Mouse (Mus musculus): ENCODE measurements at regions not wholly inside any gene's neighbourhood (a gene's known extent, or its start where the extent isn't known, plus 50 kb on each side); places are given as distances from the start of the nearest gene placed in this dataset.

DNA sequence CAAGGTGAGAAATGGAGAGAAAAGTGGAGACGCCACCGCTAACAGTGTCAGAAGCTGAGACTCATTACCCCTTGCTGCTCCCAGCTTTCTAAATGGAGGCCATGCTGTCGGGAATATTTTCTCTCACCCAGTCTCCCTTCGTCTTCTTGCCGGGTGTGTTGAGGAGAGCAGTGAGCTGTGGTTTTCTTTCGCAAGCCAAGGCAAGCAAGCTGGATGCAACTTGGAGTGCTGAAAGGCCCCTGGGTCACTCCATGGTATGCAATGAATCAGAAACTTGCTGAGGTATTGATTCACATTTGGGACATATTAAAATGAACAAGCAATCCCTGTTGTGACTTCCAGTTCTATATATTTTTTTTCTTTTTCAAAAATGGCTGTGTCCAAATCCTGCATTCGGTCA is 308.8 kb upstream of the Sox9 start:
- ATAC-seq (ENCODE audit: low FRiP score) (no peak), DNase-seq (ENCODE audit: low spot score) (no peak)
- Histone ChIP-seq H3K9ac (ENCODE audit: low read depth, low read length) (no peak overlapping the region), H3K27ac (ENCODE audit: low read depth, low read length) (no peak overlapping the region), H3K9me3 (ENCODE audit: control insufficient read depth, low read length) (no peaks in the 10 kb centered on the region), H3K4me2 (replicated peaks; ENCODE audit: low read depth, low read length) (no peak overlapping the region), H3K4me1 (replicated peaks; ENCODE audit: control insufficient read depth, insufficient read depth, low read length) (no peaks in the 10 kb centered on the region), H3K27me3 (ENCODE audit: control insufficient read depth, insufficient read depth, low read length) (no peaks in the 10 kb centered on the region), H3K36me3 (ENCODE audit: control insufficient read depth, insufficient read depth, low read length) (no peaks in the 10 kb centered on the region), H3K4me3 (ENCODE audit: low read depth, low read length) (no peak overlapping the region)
- WGBS = 87% methylated on average over 7 of the region's 7 CpGs

DNA sequence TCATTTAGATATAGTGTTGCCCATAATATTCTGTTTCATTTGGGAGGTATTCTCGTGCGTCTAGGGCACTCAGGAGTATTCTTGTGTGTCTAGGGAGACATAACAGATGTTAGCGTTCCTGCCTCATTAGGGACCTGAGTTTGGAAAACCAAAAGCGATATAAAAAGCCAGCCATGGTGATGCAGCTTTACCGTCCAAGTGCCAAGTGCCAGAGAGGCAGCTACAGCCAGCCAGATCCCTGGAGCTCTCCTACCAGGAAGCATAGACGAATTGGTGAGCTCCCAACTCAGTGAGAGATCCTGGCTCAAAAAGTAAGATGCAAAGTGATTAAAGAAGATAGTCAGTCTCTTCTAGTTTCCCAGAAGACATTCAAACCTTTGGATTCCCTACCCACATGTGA is 308.3 kb upstream of the Sox9 start:
- H3K9ac ChIP-seq (ENCODE audit: low read depth, low read length) = no peak overlapping the region
- H3K4me1 ChIP-seq (replicated peaks; ENCODE audit: control insufficient read depth, insufficient read depth, low read length) = no peaks in the 10 kb centered on the region
- no peak overlapping the region for H3K27ac ChIP-seq (ENCODE audit: low read depth, low read length)
- no peaks in the 10 kb centered on the region for H3K36me3 ChIP-seq (ENCODE audit: control insufficient read depth, insufficient read depth, low read length)
- ATAC-seq (ENCODE audit: low FRiP score) = no peak
- WGBS = 81% methylated on average over 6 of the region's 6 CpGs
- H3K27me3 ChIP-seq (ENCODE audit: control insufficient read depth, insufficient read depth, low read length) = no peaks in the 10 kb centered on the region
- no peaks in the 10 kb centered on the region for H3K9me3 ChIP-seq (ENCODE audit: control insufficient read depth, low read length)
- H3K4me2 ChIP-seq (replicated peaks; ENCODE audit: low read depth, low read length) = no peak overlapping the region
- no peak overlapping the region for H3K4me3 ChIP-seq (ENCODE audit: low read depth, low read length)
- DNase-seq (ENCODE audit: low spot score) = no peak

DNA sequence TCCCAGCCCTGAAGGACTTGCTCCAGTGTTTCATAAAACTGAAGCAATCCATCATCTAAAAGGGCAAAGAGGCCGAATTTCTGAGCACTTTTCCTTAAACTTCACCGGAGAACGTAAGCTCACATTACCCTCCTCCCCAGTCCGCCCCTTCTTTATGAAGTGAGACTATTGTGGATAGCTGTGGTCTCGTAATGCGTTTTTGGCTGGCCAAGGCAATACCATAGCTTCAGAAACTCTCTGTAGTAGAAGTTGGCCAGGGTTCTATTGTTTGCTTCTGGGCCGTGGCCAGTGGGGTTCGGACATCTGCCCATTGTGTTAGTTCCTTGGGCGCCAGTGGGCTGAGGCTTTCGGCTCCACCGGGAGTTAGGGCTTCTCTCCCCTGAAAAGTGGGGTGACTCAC is 301.7 kb upstream of the Sox9 start:
- Histone ChIP-seq H3K36me3 (ENCODE audit: control insufficient read depth, insufficient read depth, low read length) (no peaks in the 10 kb centered on the region), H3K9me3 (ENCODE audit: control insufficient read depth, low read length) (no peaks in the 10 kb centered on the region), H3K27me3 (ENCODE audit: control insufficient read depth, insufficient read depth, low read length) (no peaks in the 10 kb centered on the region), H3K4me3 (ENCODE audit: low read depth, low read length) (no peak overlapping the region), H3K27ac (ENCODE audit: low read depth, low read length) (no peak overlapping the region), H3K4me1 (replicated peaks; ENCODE audit: control insufficient read depth, insufficient read depth, low read length) (no peaks in the 10 kb centered on the region), H3K9ac (ENCODE audit: low read depth, low read length) (no peak overlapping the region), H3K4me2 (replicated peaks; ENCODE audit: low read depth, low read length) (no peak overlapping the region)
- 68% methylated on average over 11 of the region's 11 CpGs for WGBS
- ATAC-seq (ENCODE audit: low FRiP score) = no peak
- DNase-seq (ENCODE audit: low spot score) = peak; percentile 6

DNA sequence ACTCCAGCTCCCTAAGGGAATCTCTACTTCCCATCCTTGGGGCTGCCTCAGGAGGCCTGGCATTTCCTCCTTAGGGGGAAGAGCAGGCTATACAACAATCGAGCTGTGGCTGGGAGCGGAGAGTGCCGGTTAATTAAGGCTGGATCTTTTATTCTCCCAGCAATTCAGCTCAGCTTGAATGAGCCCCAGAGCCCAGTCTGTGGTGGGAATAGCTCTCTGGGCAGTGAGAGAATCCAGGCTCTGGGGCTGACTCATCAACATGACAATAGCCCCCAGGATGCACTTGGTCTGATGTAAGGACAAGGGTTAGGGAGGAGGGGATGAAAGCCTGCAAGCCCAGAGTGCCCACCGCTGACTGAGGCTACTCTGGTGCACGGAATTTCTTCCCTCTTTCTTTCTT is 280.2 kb upstream of the Sox9 start:
- ATAC-seq (ENCODE audit: low FRiP score) (peak; percentile 99), DNase-seq (ENCODE audit: low spot score) (peak; percentile 79)
- Histone ChIP-seq H3K4me3 (ENCODE audit: low read depth, low read length) (no peak overlapping the region), H3K4me2 (replicated peaks; ENCODE audit: low read depth, low read length) (no peak overlapping the region), H3K27me3 (ENCODE audit: control insufficient read depth, insufficient read depth, low read length) (no peaks in the 10 kb centered on the region), H3K4me1 (replicated peaks; ENCODE audit: control insufficient read depth, insufficient read depth, low read length) (no peaks in the 10 kb centered on the region; the same call in 1 of the 2 replicates), H3K36me3 (ENCODE audit: control insufficient read depth, insufficient read depth, low read length) (no peaks in the 10 kb centered on the region), H3K9ac (ENCODE audit: low read depth, low read length) (no peak overlapping the region), H3K27ac (ENCODE audit: low read depth, low read length) (peak overlapping the region; percentile 54; the same call in 1 of the 2 replicates), H3K9me3 (ENCODE audit: control insufficient read depth, low read length) (no peaks in the 10 kb centered on the region)
- 6% methylated on average over 5 of the region's 5 CpGs for WGBS

DNA sequence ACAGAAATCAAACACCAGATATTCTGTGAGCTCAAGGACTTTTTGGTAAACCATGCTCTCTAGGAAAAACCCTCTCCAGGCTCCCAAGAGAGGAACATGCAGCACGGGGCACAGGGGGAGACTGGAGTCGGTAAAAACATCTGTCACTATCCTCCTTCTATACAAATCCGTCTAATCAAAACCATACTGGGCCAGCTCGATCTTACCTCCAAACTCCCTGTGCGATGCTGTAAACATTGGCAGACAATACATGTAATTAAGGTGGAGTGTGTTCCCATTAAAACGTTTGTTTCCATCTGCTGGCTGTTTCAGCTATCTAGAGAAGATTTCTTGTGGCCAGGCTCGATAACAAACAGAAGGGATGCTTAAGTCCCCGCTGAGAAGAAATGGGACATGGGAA is 262.9 kb upstream of the Sox9 start:
- Histone ChIP-seq H3K9me3 (ENCODE audit: control insufficient read depth, low read length) (no peaks in the 10 kb centered on the region), H3K4me3 (ENCODE audit: low read depth, low read length) (no peak overlapping the region), H3K27me3 (ENCODE audit: control insufficient read depth, insufficient read depth, low read length) (no peaks in the 10 kb centered on the region), H3K36me3 (ENCODE audit: control insufficient read depth, insufficient read depth, low read length) (no peaks in the 10 kb centered on the region), H3K4me1 (replicated peaks; ENCODE audit: control insufficient read depth, insufficient read depth, low read length) (no peaks in the 10 kb centered on the region), H3K4me2 (replicated peaks; ENCODE audit: low read depth, low read length) (no peak overlapping the region), H3K9ac (ENCODE audit: low read depth, low read length) (no peak overlapping the region), H3K27ac (ENCODE audit: low read depth, low read length) (no peak overlapping the region)
- ATAC-seq (ENCODE audit: low FRiP score) (no peak), DNase-seq (ENCODE audit: low spot score) (no peak)
- WGBS = 74% methylated on average over 8 of the region's 8 CpGs

DNA sequence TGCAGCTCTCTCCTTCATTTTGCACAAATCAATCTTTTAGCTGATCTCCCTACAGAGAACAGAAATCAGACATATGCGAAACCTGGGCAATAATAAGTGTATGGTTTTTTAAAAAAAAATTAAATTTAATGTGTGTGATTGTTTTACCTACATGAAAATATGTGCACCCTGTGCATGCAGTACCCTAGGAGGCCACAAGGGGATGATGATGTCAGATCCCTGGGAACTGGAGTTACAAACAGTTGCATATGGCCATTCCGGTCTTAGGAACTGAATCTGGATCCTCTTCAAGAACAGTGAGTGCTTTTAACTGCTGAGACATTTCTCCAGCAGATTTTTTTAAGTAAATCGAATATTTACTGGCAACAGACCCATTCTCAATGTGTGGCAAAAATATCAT is 257.0 kb upstream of the Sox9 start:
- Histone ChIP-seq H3K27me3 (ENCODE audit: control insufficient read depth, insufficient read depth, low read length) (no peaks in the 10 kb centered on the region), H3K4me2 (replicated peaks; ENCODE audit: low read depth, low read length) (no peak overlapping the region), H3K4me1 (replicated peaks; ENCODE audit: control insufficient read depth, insufficient read depth, low read length) (no peaks in the 10 kb centered on the region), H3K4me3 (ENCODE audit: low read depth, low read length) (no peak overlapping the region), H3K36me3 (ENCODE audit: control insufficient read depth, insufficient read depth, low read length) (no peaks in the 10 kb centered on the region), H3K9me3 (ENCODE audit: control insufficient read depth, low read length) (no peaks in the 10 kb centered on the region), H3K27ac (ENCODE audit: low read depth, low read length) (no peak overlapping the region), H3K9ac (ENCODE audit: low read depth, low read length) (no peak overlapping the region)
- ATAC-seq (ENCODE audit: low FRiP score) (no peak), DNase-seq (ENCODE audit: low spot score) (no peak)
- 95% methylated on average over 3 of the region's 3 CpGs for WGBS

DNA sequence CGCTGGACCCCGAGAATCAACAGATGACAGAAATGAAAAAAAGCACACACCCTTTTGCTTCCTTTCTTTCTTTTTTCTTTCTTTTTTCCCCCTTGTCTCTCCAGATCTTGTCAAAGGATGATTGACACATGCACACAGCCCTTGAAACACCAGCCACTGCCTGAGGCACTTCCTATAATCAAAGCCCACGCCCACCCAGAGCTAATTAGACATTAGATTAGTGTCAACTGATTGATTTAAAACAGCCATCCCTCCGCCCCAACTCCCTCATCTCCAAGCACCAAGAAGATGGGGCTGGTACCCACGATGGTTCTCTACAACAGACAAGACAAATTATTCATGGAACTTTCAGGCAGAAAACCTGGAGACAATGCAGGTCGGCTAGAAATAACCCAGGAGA is 239.5 kb upstream of the Sox9 start:
- Histone ChIP-seq H3K4me2 (replicated peaks; ENCODE audit: low read depth, low read length) (no peak overlapping the region), H3K4me1 (replicated peaks; ENCODE audit: control insufficient read depth, insufficient read depth, low read length) (no peaks in the 10 kb centered on the region), H3K9ac (ENCODE audit: low read depth, low read length) (no peak overlapping the region), H3K27ac (ENCODE audit: low read depth, low read length) (no peak overlapping the region), H3K27me3 (ENCODE audit: control insufficient read depth, insufficient read depth, low read length) (no peaks in the 10 kb centered on the region; the same call in 1 of the 2 replicates), H3K4me3 (ENCODE audit: low read depth, low read length) (no peak overlapping the region), H3K36me3 (ENCODE audit: control insufficient read depth, insufficient read depth, low read length) (no peaks in the 10 kb centered on the region), H3K9me3 (ENCODE audit: control insufficient read depth, low read length) (no peaks in the 10 kb centered on the region)
- 34% methylated on average over 6 of the region's 6 CpGs for WGBS
- DNase-seq (ENCODE audit: low spot score) (peak; percentile 28), ATAC-seq (ENCODE audit: low FRiP score) (peak; percentile 38; the same call in 1 of the 2 replicates)

DNA sequence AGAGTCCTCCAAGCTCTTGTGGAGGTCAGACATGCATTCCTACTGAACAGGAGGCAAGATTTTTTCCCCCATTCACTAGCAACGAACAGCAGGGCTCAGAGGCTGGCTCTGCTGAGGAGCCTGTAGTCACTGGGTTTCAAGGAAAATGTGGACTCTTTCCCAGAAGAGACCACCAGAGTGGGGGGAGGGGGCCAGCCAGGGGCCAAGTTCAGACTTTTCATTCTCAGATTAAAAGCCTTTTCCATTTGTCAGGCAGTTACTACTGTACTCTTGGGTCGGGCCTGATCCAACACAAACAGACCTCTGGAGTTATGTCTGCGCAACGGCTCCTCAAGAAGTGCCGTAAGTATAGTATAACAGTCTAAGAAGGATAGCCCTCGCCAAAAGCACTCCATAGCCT is 238.6 kb upstream of the Sox9 start:
- 78% methylated on average over 6 of the region's 6 CpGs for WGBS
- H3K4me1 ChIP-seq (replicated peaks; ENCODE audit: control insufficient read depth, insufficient read depth, low read length) = no peaks in the 10 kb centered on the region
- no peak for ATAC-seq (ENCODE audit: low FRiP score)

DNA sequence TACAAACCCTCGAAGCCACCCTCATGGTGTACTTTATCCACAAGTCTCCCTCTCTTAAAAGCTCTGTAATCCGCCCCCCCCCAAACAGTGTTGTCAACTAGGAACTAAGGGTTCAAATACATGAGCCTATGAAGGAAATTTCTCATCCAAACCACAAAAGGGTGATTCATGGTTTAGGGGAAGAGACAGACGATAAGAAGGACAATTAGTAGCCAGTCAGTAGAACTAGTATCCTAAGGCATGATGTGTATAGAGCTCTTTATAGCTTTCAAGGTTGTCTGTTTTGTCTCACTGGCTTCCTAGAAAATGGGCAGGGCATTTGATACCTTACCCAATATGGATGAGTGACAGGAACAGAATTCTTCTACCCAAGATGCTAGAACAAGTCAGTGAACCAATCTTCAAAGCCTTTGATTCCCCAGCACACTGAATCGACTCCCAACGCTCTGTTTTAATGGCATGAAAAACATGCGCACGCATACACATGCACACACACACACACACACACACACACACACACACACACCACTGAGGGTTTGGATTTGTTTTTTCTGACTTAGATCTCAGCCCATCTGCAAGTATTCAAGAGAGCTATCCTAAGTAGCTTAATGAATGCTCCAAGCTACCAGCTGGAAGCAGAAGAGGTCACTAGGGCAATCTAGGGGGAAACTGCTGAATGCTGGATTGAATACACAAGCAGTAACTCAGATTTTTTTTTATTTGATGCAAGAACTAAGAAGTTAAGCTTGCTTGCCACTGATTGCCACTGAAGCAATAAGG is 236.6 kb upstream of the Sox9 start:
- H3K27ac ChIP-seq (ENCODE audit: low read depth, low read length) = no peak overlapping the region
- no peak overlapping the region for H3K4me3 ChIP-seq (ENCODE audit: low read depth, low read length)
- no peak overlapping the region for H3K9ac ChIP-seq (ENCODE audit: low read depth, low read length)
- H3K9me3 ChIP-seq (ENCODE audit: control insufficient read depth, low read length) = no peaks in the 10 kb centered on the region
- no peaks in the 10 kb centered on the region for H3K36me3 ChIP-seq (ENCODE audit: control insufficient read depth, insufficient read depth, low read length)
- 66% methylated on average over 7 of the region's 7 CpGs for WGBS
- H3K4me2 ChIP-seq (replicated peaks; ENCODE audit: low read depth, low read length) = no peak overlapping the region
- H3K27me3 ChIP-seq (ENCODE audit: control insufficient read depth, insufficient read depth, low read length) = no peaks in the 10 kb centered on the region
- peak; percentile 21 for DNase-seq (ENCODE audit: low spot score)
- no peaks in the 10 kb centered on the region for H3K4me1 ChIP-seq (replicated peaks; ENCODE audit: control insufficient read depth, insufficient read depth, low read length)
- ATAC-seq (ENCODE audit: low FRiP score) = no peak

More for the DNA sequence above, 238.6 kb upstream of the Sox9 start:
- H3K36me3 ChIP-seq (ENCODE audit: control insufficient read depth, insufficient read depth, low read length) = no peaks in the 10 kb centered on the region
- H3K9me3 ChIP-seq (ENCODE audit: control insufficient read depth, low read length) = no peaks in the 10 kb centered on the region
- H3K4me2 ChIP-seq (replicated peaks; ENCODE audit: low read depth, low read length) = no peak overlapping the region
- H3K4me3 ChIP-seq (ENCODE audit: low read depth, low read length) = no peak overlapping the region
- no peaks in the 10 kb centered on the region; the same call in 1 of the 2 replicates for H3K27me3 ChIP-seq (ENCODE audit: control insufficient read depth, insufficient read depth, low read length)
- no peak overlapping the region for H3K27ac ChIP-seq (ENCODE audit: low read depth, low read length)
- H3K9ac ChIP-seq (ENCODE audit: low read depth, low read length) = no peak overlapping the region
- no peak for DNase-seq (ENCODE audit: low spot score)

All from hindbrain, embryonic 11.5 days (tissue).